Mouse (Mus musculus): ENCODE measurements around the gene Unc5a. TPM values are rescaled to one million over a fixed set of nuclear protein-coding genes. Genes with fewer than 3 reads are reported as not detected.

Unc5a gene
- polyA plus RNA-seq, 1 experiment from 2014 or later, result 1.4 TPM

DNA sequence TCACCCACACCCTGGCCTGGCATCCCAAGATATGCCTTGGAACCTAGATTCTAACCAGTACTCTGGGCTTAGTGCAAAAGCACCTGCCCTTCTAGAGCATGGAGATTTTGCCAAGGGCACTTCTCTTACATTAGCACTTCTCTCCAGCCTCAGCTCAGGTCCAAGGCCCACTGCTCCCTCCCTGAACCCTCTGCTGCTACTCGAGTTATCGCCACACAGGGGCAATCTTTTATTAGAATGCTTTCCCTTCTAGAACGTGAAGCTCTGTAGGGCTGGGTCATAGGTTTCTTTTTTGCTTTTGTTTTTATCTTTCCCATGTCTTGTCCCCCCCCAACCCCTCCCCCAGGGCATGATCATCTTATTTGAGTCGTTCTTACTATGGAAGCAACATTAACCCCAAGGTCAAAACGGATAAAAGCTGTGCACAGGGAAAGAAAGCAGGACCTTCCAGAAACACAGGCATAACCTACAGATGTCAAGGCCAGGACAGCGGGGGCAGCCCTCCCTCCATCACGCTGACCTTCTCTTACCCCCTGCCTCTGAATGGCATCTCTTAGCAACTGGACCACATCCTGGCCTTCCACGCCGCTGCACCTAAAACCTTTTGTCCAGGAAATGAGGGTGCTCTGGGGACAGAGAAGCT lies 64.6 kb downstream of the Unc5a start:
- Histone ChIP-seq H3K27me3 (ENCODE audit: insufficient read depth, low read length) (no peaks in the 10 kb centered on the region), H3K4me3 (replicated peaks; ENCODE audit: low read depth, low read length) (no peak overlapping the region), H3K36me3 (ENCODE audit: insufficient read depth, low read length) (no peaks in the 10 kb centered on the region), H3K4me2 (ENCODE audit: low read length) (no peak overlapping the region), H3K27ac (no peak overlapping the region), H3K9ac (ENCODE audit: low read depth, low read length) (no peak overlapping the region), H3K9me3 (replicated peaks; ENCODE audit: low read length) (no peaks in the 10 kb centered on the region), H3K4me1 (replicated peaks; ENCODE audit: insufficient read depth, low read length) (no peaks in the 10 kb centered on the region)
- DNase-seq (ENCODE audit: low spot score) (peak; percentile 32), ATAC-seq (replicated peaks; ENCODE audit: low FRiP score, low read depth) (no peak)
- peak; percentile 46; the same call in 1 of the 2 replicates for TF ChIP-seq CTCF (IDR thresholded peaks at IDR 0.05; ENCODE audit: low read depth)
- WGBS, result 15% methylated on average over 9 of the region's 9 CpGs

DNA sequence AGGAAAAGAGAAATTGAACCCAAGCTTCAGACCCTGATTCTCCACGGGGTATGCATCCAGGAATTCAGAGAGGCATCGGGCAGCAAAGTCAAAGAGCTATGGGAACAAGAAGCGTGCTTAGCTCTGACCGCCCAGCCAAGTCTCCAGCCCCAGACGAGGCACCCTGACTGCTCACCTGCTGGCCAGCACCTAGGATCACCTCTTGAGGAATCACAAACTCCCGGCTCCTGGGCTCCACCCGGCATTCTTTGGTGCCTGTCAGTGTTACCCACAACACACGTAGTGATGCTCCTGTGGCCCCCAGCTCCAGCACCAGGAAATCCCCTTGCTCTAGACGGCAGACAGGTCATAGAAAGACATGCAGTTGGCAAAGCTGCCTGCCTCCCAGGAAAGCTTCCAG lies 65.2 kb downstream of the Unc5a start:
- Histone ChIP-seq H3K4me3 (replicated peaks; ENCODE audit: low read depth, low read length) (no peak overlapping the region), H3K4me2 (ENCODE audit: low read length) (no peak overlapping the region), H3K27ac (no peak overlapping the region), H3K27me3 (ENCODE audit: insufficient read depth, low read length) (no peaks in the 10 kb centered on the region), H3K9ac (ENCODE audit: low read depth, low read length) (no peak overlapping the region), H3K4me1 (replicated peaks; ENCODE audit: insufficient read depth, low read length) (no peaks in the 10 kb centered on the region), H3K9me3 (replicated peaks; ENCODE audit: low read length) (no peaks in the 10 kb centered on the region), H3K36me3 (ENCODE audit: insufficient read depth, low read length) (no peaks in the 10 kb centered on the region)
- TF ChIP-seq CTCF (IDR thresholded peaks at IDR 0.05; ENCODE audit: low read depth), result no peak
- WGBS, result 52% methylated on average over 9 of the region's 9 CpGs
- DNase-seq (ENCODE audit: low spot score) (no peak), ATAC-seq (replicated peaks; ENCODE audit: low FRiP score, low read depth) (no peak)

DNA sequence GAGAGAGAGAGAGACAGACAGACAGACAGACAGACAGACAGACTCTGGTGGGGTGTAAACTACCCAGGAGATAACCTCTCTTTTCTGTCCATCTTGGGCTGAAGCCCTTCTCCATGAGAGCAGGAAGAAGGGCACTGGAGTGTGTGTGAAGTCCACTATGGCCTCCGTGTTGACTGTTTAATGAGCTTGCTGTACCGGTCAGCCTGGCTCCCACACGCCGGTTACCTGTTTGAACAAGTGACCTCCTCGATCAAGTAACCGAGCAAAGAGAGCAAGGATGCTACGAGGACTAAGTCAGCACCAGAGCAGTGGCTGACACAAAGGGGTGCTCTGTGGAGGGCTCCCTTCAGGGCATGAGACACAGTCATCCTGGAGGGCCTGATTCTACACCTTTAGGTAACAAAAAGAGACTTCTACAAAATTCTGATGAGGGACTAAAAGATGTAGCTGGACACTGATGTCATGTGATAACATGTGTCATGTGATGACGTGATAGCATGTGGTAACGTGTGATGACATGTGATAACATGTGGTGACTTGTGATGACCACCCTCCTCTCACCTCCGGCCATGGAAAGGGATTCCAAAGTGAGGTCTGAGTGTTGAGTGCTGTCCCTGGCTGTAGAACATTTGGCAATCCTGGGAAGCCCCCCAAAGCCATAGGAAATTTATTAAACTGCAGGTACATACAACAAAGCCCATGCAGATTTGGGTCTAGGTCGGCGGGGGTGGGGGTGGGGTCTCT lies 68.1 kb downstream of the Unc5a start:
- TF ChIP-seq CTCF (IDR thresholded peaks at IDR 0.05; ENCODE audit: low read depth), result no peak
- H3K4me2 ChIP-seq (ENCODE audit: low read length), result no peak overlapping the region
- no peaks in the 10 kb centered on the region for H3K27me3 ChIP-seq (ENCODE audit: insufficient read depth, low read length)
- H3K9me3 ChIP-seq (replicated peaks; ENCODE audit: low read length), result no peaks in the 10 kb centered on the region
- H3K4me3 ChIP-seq (replicated peaks; ENCODE audit: low read depth, low read length), result no peak overlapping the region
- no peak for DNase-seq (ENCODE audit: low spot score)
- no peaks in the 10 kb centered on the region for H3K36me3 ChIP-seq (ENCODE audit: insufficient read depth, low read length)
- no peaks in the 10 kb centered on the region for H3K4me1 ChIP-seq (replicated peaks; ENCODE audit: insufficient read depth, low read length)
- H3K9ac ChIP-seq (ENCODE audit: low read depth, low read length), result no peak overlapping the region
- WGBS, result 77% methylated on average over 12 of the region's 12 CpGs
- no peak overlapping the region for H3K27ac ChIP-seq
- ATAC-seq (replicated peaks; ENCODE audit: low FRiP score, low read depth), result no peak

DNA sequence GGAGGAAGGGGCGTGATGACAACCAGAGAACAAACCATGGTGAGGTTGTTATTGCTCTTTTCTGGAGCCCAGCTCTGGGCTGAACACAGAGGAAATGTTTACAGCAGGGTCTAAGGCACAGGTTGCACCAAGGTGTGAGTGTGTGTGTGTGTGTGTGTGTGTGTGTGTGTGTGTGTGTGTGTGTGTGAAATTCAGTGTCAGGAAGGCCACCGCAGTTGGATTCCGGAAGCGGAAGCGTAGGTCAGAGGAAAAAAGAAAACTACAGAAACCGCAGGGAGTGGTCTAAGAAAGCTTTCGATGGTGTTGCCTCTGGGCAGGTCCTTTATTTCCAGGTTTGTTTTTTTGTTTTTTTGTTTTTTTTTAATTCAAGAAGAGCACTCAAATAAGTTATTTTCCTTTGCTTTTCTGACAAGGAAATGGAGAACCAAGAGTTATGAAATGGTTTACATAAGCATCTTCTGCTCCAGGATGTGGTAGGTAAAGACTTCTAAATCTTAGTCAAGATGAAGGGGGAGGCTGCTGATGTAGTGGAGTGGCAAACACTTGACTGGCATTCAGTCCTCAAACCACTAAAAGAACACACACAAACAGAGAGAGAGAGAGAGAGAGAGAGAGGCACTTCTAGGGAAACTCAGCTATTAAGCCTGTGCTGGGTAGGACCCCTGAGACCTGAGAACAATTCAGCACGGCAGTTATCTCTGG lies 68.8 kb downstream of the Unc5a start:
- no peak for ATAC-seq (replicated peaks; ENCODE audit: low FRiP score, low read depth)
- no peak for TF ChIP-seq CTCF (IDR thresholded peaks at IDR 0.05; ENCODE audit: low read depth)
- DNase-seq (ENCODE audit: low spot score), result no peak

DNA sequence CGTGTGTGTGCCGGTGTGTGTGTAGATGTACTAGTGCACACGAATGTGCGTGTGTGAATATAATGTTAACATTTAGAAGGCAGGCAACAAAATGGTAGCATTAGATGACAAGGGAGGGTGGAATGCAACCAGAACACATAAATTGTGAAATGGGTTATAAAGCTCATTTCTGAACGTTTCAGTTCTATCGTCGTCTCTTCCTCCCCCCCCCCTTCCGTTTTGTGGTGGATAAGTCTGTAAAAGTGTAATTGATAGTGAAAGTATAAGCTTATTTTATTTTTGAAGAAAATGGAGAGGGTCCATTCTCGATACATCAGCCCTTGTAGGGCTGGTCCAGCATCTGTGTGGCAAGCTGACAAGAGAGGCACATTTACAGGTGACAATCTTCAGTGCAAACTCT lies 69.5 kb downstream of the Unc5a start:
- no peak overlapping the region for H3K9ac ChIP-seq (ENCODE audit: low read depth, low read length)
- ATAC-seq (replicated peaks; ENCODE audit: low FRiP score, low read depth) (no peak), DNase-seq (ENCODE audit: low spot score) (no peak)
- no peaks in the 10 kb centered on the region for H3K4me1 ChIP-seq (replicated peaks; ENCODE audit: insufficient read depth, low read length)
- no peaks in the 10 kb centered on the region for H3K27me3 ChIP-seq (ENCODE audit: insufficient read depth, low read length)
- H3K4me2 ChIP-seq (ENCODE audit: low read length), result no peak overlapping the region
- WGBS, result 83% methylated on average over 9 of the region's 9 CpGs
- no peak for TF ChIP-seq CTCF (IDR thresholded peaks at IDR 0.05; ENCODE audit: low read depth)
- no peaks in the 10 kb centered on the region for H3K36me3 ChIP-seq (ENCODE audit: insufficient read depth, low read length)
- no peak overlapping the region for H3K4me3 ChIP-seq (replicated peaks; ENCODE audit: low read depth, low read length)
- no peaks in the 10 kb centered on the region for H3K9me3 ChIP-seq (replicated peaks; ENCODE audit: low read length)
- no peak overlapping the region for H3K27ac ChIP-seq

More for the DNA sequence above, 68.8 kb downstream of the Unc5a start:
- WGBS, result 73% methylated on average over 8 of the region's 8 CpGs
- Histone ChIP-seq H3K27me3 (ENCODE audit: insufficient read depth, low read length) (no peaks in the 10 kb centered on the region), H3K9me3 (replicated peaks; ENCODE audit: low read length) (no peaks in the 10 kb centered on the region), H3K4me1 (replicated peaks; ENCODE audit: insufficient read depth, low read length) (no peaks in the 10 kb centered on the region), H3K9ac (ENCODE audit: low read depth, low read length) (no peak overlapping the region), H3K4me3 (replicated peaks; ENCODE audit: low read depth, low read length) (no peak overlapping the region), H3K36me3 (ENCODE audit: insufficient read depth, low read length) (no peaks in the 10 kb centered on the region), H3K27ac (no peak overlapping the region), H3K4me2 (ENCODE audit: low read length) (no peak overlapping the region)

DNA sequence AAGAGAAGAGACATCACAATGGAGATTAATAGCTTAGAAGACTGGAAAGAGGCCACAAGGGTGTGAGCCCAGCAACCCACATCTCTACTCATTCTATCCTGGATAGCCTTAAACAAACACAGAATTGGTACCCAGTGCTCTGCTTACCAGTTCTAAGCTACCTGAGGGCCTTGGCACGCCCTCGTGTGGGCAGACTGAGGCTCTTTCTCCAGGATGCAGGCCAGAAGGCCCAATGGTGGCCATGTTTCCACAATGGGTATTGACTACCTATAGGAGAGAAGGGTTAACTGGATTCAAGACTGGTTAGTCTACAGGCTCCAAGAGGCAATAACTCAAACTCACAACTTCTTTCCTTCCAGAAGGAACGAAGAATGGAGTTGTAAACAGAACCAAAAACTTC lies 70.0 kb downstream of the Unc5a start:
- no peak for DNase-seq (ENCODE audit: low spot score)
- Histone ChIP-seq H3K4me3 (replicated peaks; ENCODE audit: low read depth, low read length) (no peak overlapping the region), H3K4me2 (ENCODE audit: low read length) (no peak overlapping the region), H3K9ac (ENCODE audit: low read depth, low read length) (no peak overlapping the region), H3K36me3 (ENCODE audit: insufficient read depth, low read length) (no peaks in the 10 kb centered on the region), H3K27me3 (ENCODE audit: insufficient read depth, low read length) (no peaks in the 10 kb centered on the region), H3K9me3 (replicated peaks; ENCODE audit: low read length) (no peaks in the 10 kb centered on the region), H3K27ac (no peak overlapping the region), H3K4me1 (replicated peaks; ENCODE audit: insufficient read depth, low read length) (no peaks in the 10 kb centered on the region)
- TF ChIP-seq CTCF (IDR thresholded peaks at IDR 0.05; ENCODE audit: low read depth), result no peak
- WGBS, result 69% methylated on average over 3 of the region's 3 CpGs
- ATAC-seq (replicated peaks; ENCODE audit: low FRiP score, low read depth), result no peak
